Mouse (Mus musculus) C2C12 (cell line): ENCODE results near the gene Itga8.

ENCODE experiments used
- CEBPB ChIP-seq: IDR thresholded peaks from one replicate; pipeline ENCODE4 v1.6.1; 2011; ENCODE audit warnings: low read depth, mild to moderate bottlenecking, control low read depth, moderate library complexity
- CTCF ChIP-seq: IDR thresholded peaks from one replicate; pipeline ENCODE4 v1.5.1; 2011; ENCODE audit not compliant: control insufficient read depth, insufficient read depth, insufficient read length
- FOSL1 ChIP-seq: IDR thresholded peaks from one replicate; pipeline ENCODE4 v1.8.0; 2011; ENCODE audit warnings: mild to moderate bottlenecking, low read length; ENCODE audit not compliant: poor library complexity, insufficient read depth, severe bottlenecking
- MAX ChIP-seq: IDR thresholded peaks from one replicate; pipeline ENCODE4 v1.6.1; 2011; ENCODE audit warnings: mild to moderate bottlenecking, control low read depth
- MYOD1 ChIP-seq: IDR thresholded peaks from one replicate; pipeline ENCODE4 v1.6.1; 2011; ENCODE audit warnings: low read depth; ENCODE audit not compliant: control insufficient read depth, insufficient read length
- MYOG ChIP-seq: IDR thresholded peaks from one replicate; pipeline ENCODE4 v1.6.1; 2011; ENCODE audit not compliant: control insufficient read depth, insufficient read length; ENCODE audit errors: extremely low read depth
- USF1 ChIP-seq: IDR thresholded peaks from one replicate; pipeline ENCODE4 v1.6.1; 2011; ENCODE audit warnings: low read depth, mild to moderate bottlenecking, control low read depth, moderate library complexity

DNA sequence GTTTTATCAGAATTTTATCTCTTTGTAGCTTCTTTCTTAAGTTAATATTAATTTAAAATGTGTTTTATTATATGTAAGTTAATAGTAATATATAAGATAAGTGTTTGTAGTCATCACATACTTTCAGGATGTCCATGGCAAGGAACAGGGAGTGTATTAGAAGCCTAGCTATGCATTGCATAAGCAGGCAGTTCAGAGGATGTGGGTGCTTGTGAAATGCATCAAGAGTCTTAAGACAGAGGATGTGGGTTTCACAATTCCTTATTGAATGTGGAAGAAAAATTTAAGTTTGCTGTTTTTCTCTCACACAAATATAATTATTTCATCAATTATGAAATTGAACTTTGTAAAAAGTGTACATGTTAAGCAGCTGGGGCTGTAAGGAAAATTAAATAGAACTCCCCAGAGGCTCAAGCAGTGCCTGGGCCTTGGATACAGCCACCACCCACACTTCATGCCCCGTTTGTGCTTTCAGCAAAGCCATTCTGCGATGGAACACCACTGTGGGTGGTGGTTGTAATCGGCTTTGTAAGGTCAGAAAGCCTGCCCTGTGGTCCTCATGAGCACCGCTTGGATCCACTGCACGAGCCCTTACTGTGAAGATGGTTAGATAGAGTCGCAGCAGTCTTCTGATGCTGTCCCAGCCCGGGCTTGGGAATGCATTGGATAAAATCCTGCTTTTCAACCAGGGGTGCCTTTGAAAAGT, 126.8 kb downstream of the Itga8 start:
- TF ChIP-seq CTCF (no peak), MAX (no peak), MYOG (no peak), FOSL1 (no peak), CEBPB (no peak), MYOD1 (no peak), USF1 (no peak)
